Mouse (Mus musculus) macrophage (primary cell): Measurements from ENCODE around the gene Trim26. TPM values are rescaled to one million over a fixed set of nuclear protein-coding genes. Genes with fewer than 3 reads are reported as not detected.
"Not testable (repeated sequence)": the region's sequence is repeated elsewhere in the genome, so short reads cannot be mapped to it uniquely, and the experiment has no call there.

Experiments used
- H3K27ac ChIP-seq: fragments of 350-480 bp; formaldehyde crosslinking; 2 replicates; pipeline ENCODE4 v1.9.0; 2021
- H3K36me3 ChIP-seq: fragments of 350-480 bp; formaldehyde crosslinking; 2 replicates; pipeline ENCODE4 v1.9.0; 2021; ENCODE audit errors: inconsistent target
- H3K4me3 ChIP-seq: fragments of 350-480 bp; formaldehyde crosslinking; 2 replicates; pipeline ENCODE4 v1.9.0; 2021; ENCODE audit errors: inconsistent target
- H3K79me2 ChIP-seq: fragments of 350-480 bp; formaldehyde crosslinking; 2 replicates; pipeline ENCODE4 v1.9.0; 2021; ENCODE audit errors: inconsistent target
- WGBS: methylation state at CpG from one replicate; pipeline ENCODE4 v1.1.7; 2026; ENCODE audit warnings: inconsistent platforms; ENCODE audit not compliant: missing documents; 5-methylcytosine and 5-hydroxymethylcytosine counted together
- polyA plus RNA-seq: library from polyadenylated mRNA; stranded (reverse); fragments of 250-400 nt; gene quantifications from 3 replicates; pipeline ENCODE4 v1.2.4, GENCODE M21; 2018; ENCODE audit warnings: inconsistent platforms

Gene Trim26
- polyA plus RNA-seq, 1 experiment from 2014 or later: 72.2 TPM

- Histone ChIP-seq H3K4me3 (no peak overlapping the region), H3K79me2 (no peaks in the 10 kb centered on the region), H3K27ac (no peak overlapping the region), H3K36me3 (no peaks in the 10 kb centered on the region)
- 86% methylated on average over 1 of the region's 2 CpGs for WGBS
Observed at GRCm38 (mm10) chr17:36868836-36869235, 31.9 kb downstream of the Trim26 start.

GRCm38 (mm10) chr17:36869284-36869954 lies 32.5 kb downstream of the Trim26 start, which contains the start of gene Trim10:
TSS of gene Trim10 (plus strand) at chr17:36869574.
- no peak within 1 kb of the TSS for H3K27ac ChIP-seq
- no peaks in the 10 kb centered on the region for H3K79me2 ChIP-seq
- H3K4me3 ChIP-seq: no peak within 1 kb of the TSS
- no peaks in the 10 kb centered on the region for H3K36me3 ChIP-seq
- 95% methylated on average over 3 of the region's 4 CpGs for WGBS

GRCm38 (mm10) chr17:36869955-36870810 lies 33.2 kb downstream of the Trim26 start:
- Histone ChIP-seq H3K79me2 (no peaks in the 10 kb centered on the region), H3K36me3 (no peaks in the 10 kb centered on the region), H3K4me3 (no peak overlapping the region), H3K27ac (no peak overlapping the region)
- WGBS: 80% methylated on average over 25 of the region's 25 CpGs

GRCm38 (mm10) chr17:36874636-36875035 lies 37.7 kb downstream of the Trim26 start:
- H3K36me3 ChIP-seq: no peaks in the 10 kb centered on the region
- H3K27ac ChIP-seq: no peak overlapping the region
- H3K4me3 ChIP-seq: no peak overlapping the region
- 67% methylated on average over 4 of the region's 4 CpGs for WGBS
- H3K79me2 ChIP-seq: no peaks in the 10 kb centered on the region

GRCm38 (mm10) chr17:36883350-36883749 lies 46.4 kb downstream of the Trim26 start:
- no peaks in the 10 kb centered on the region for H3K79me2 ChIP-seq
- no peaks in the 10 kb centered on the region for H3K36me3 ChIP-seq
- WGBS: 79% methylated on average over 2 of the region's 2 CpGs
- H3K4me3 ChIP-seq: no peak overlapping the region
- H3K27ac ChIP-seq: no peak overlapping the region

GRCm38 (mm10) chr17:36885132-36885790 lies 48.3 kb downstream of the Trim26 start:
- Histone ChIP-seq H3K4me3 (no peak overlapping the region), H3K36me3 (no peaks in the 10 kb centered on the region), H3K79me2 (no peaks in the 10 kb centered on the region), H3K27ac (no peak overlapping the region)
- 92% methylated on average over 12 of the region's 12 CpGs for WGBS

GRCm38 (mm10) chr17:36890073-36890903 lies 53.4 kb downstream of the Trim26 start, which contains the start of gene Trim40:
TSS of gene Trim40 (minus strand) at chr17:36890123.
- H3K27ac ChIP-seq: no peak within 1 kb of the TSS
- no peak within 1 kb of the TSS for H3K4me3 ChIP-seq
- WGBS: 79% methylated on average over 5 of the region's 5 CpGs
- no peaks in the 10 kb centered on the region for H3K36me3 ChIP-seq
- H3K79me2 ChIP-seq: no peaks in the 10 kb centered on the region

- not testable (repeated sequence) for H3K27ac ChIP-seq, H3K79me2 ChIP-seq, H3K36me3 ChIP-seq, H3K4me3 ChIP-seq
- 94% methylated on average over 1 of the region's 1 CpGs for WGBS
Observed at GRCm38 (mm10) chr17:36891496-36891895, 54.6 kb downstream of the Trim26 start.

GRCm38 (mm10) chr17:36892362-36892761 lies 55.4 kb downstream of the Trim26 start:
- no peak overlapping the region for H3K27ac ChIP-seq
- no peaks in the 10 kb centered on the region for H3K79me2 ChIP-seq
- no peak overlapping the region for H3K4me3 ChIP-seq
- WGBS: 3% methylated on average over 2 of the region's 2 CpGs
- no peaks in the 10 kb centered on the region for H3K36me3 ChIP-seq

GRCm38 (mm10) chr17:36893387-36893786 lies 56.5 kb downstream of the Trim26 start:
- H3K27ac ChIP-seq: no peak overlapping the region
- 53% methylated on average over 5 of the region's 5 CpGs for WGBS
- H3K36me3 ChIP-seq: no peaks in the 10 kb centered on the region
- H3K79me2 ChIP-seq: no peaks in the 10 kb centered on the region
- H3K4me3 ChIP-seq: no peak overlapping the region

- 89% methylated on average over 1 of the region's 1 CpGs for WGBS
Observed at GRCm38 (mm10) chr17:36896583-36896982, 59.6 kb downstream of the Trim26 start.

GRCm38 (mm10) chr17:36897065-36897464 lies 60.1 kb downstream of the Trim26 start:
- no peak overlapping the region for H3K4me3 ChIP-seq
- H3K27ac ChIP-seq: no peak overlapping the region
- H3K36me3 ChIP-seq: no peaks in the 10 kb centered on the region
- H3K79me2 ChIP-seq: no peaks in the 10 kb centered on the region

More at GRCm38 (mm10) chr17:36896583-36896982, 59.6 kb downstream of the Trim26 start:
- no peak overlapping the region for H3K27ac ChIP-seq
- H3K79me2 ChIP-seq: no peaks in the 10 kb centered on the region
- no peak overlapping the region for H3K4me3 ChIP-seq
- no peaks in the 10 kb centered on the region for H3K36me3 ChIP-seq

GRCm38 (mm10) chr17:36897552-36898205 lies 60.7 kb downstream of the Trim26 start, which contains the start of gene Trim31:
TSS of gene Trim31 (plus strand) at chr17:36898118.
- Histone ChIP-seq H3K79me2 (no peaks in the 10 kb centered on the region), H3K27ac (no peak within 1 kb of the TSS), H3K4me3 (no peak within 1 kb of the TSS), H3K36me3 (no peaks in the 10 kb centered on the region)
- 80% methylated on average over 6 of the region's 6 CpGs for WGBS

- no peak overlapping the region for H3K27ac ChIP-seq
- H3K79me2 ChIP-seq: no peaks in the 10 kb centered on the region
- H3K36me3 ChIP-seq: no peaks in the 10 kb centered on the region
- WGBS: 94% methylated on average over 4 of the region's 4 CpGs
- no peak overlapping the region for H3K4me3 ChIP-seq
Observed at GRCm38 (mm10) chr17:36899376-36899775, 62.4 kb downstream of the Trim26 start.
